Mouse (Mus musculus): ENCODE data around the gene Ubl5.

DNA sequence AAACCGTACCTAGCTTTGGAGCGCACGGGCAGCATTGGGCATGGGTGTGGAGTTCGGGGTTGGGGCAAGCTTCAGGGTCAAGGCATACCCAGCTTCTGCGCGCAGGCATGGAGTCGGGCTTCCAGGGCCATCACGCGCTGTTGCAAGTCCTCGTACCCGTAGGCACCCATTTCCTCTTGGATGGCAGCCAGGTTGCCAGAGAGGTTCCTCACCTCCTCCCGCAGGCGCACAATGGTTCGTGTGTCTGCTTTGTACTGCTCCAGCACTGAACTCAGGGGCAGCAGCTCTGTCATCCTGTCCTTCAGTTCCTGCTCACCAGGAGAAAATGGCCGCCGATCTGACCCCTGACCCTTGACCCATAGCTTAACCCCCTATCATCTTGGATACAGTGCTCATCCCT lies 29.4 kb downstream of the Ubl5 start:
- TF ChIP-seq EP300 (optimal IDR thresholded peaks at IDR 0.05) (no peak), CTCF (IDR thresholded peaks at IDR 0.05; ENCODE audit: low read depth) (no peak)

All from stomach, postnatal 0 days (tissue).